Mouse (Mus musculus): Measurements from ENCODE around the gene Atp6v1fnb. TPM values are rescaled to one million over a fixed set of nuclear protein-coding genes. Genes with fewer than 3 reads are reported as not detected.

The Atp6v1fnb gene
- total RNA-seq, 1 experiment, result 1.0 TPM

- Histone ChIP-seq H3K36me3 (ENCODE audit: control insufficient read depth, insufficient read depth, low read length, poor library complexity, severe bottlenecking) (no peaks in the 10 kb centered on the region), H3K9me3 (ENCODE audit: control insufficient read depth, insufficient read depth, low read depth, low read length) (no peaks in the 10 kb centered on the region), H3K4me1 (ENCODE audit: control insufficient read depth in 2 of 2, insufficient read depth in 2 of 2, low read length in 2 of 2, poor library complexity in 1 of 2) (peaks cover 0 to 15% of the 10 kb centered on the region in 2 experiments; a peak in 2 of 4 replicates), H3K27ac (ENCODE audit: insufficient read depth, low read depth, low read length, poor library complexity, severe bottlenecking) (no peak overlapping the region), H3K4me3 (ENCODE audit: insufficient read depth in 1 of 2, low read depth in 1 of 2, low read length in 2 of 2, poor library complexity in 1 of 2, severe bottlenecking in 1 of 2) (no peak overlapping the region), H3K9ac (ENCODE audit: insufficient read depth, low read depth, low read length, poor library complexity, severe bottlenecking) (no peak overlapping the region)
- TF ChIP-seq ZNF384 (IDR thresholded peaks at IDR 0.05; ENCODE audit: low read depth, low read length) (no peak), ZC3H11A (IDR thresholded peaks at IDR 0.05; ENCODE audit: borderline replicate concordance, low read depth, low read length) (no peak), CHD2 (IDR thresholded peaks at IDR 0.05; ENCODE audit: low read depth, low read length) (no peak), HCFC1 (IDR thresholded peaks at IDR 0.05; ENCODE audit: borderline replicate concordance, insufficient read depth, low read length) (no peak), MAFK (IDR thresholded peaks at IDR 0.05; ENCODE audit: insufficient read depth, low read depth, low read length) (no peak)
- in situ Hi-C loops (cut with MboI; ENCODE audit: low sequenced_read_pairs in 2 of 2, unreplicated experiment in 2 of 2), result no loop called here
- DNase-seq (ENCODE audit: low read depth, low spot score), result no peak
These were observed 40.4 kb upstream of the Atp6v1fnb start for GRCm38 (mm10) chr6:29430681-29431420.

- Histone ChIP-seq H3K9me3 (ENCODE audit: control insufficient read depth, insufficient read depth, low read depth, low read length) (no peaks in the 10 kb centered on the region), H3K4me3 (ENCODE audit: insufficient read depth in 1 of 2, low read depth in 1 of 2, low read length in 2 of 2, poor library complexity in 1 of 2, severe bottlenecking in 1 of 2) (no peak overlapping the region), H3K9ac (ENCODE audit: insufficient read depth, low read depth, low read length, poor library complexity, severe bottlenecking) (no peak overlapping the region), H3K27ac (ENCODE audit: insufficient read depth, low read depth, low read length, poor library complexity, severe bottlenecking) (no peak overlapping the region), H3K4me1 (ENCODE audit: control insufficient read depth in 2 of 2, insufficient read depth in 2 of 2, low read length in 2 of 2, poor library complexity in 1 of 2) (peaks cover 0 to 19% of the 10 kb centered on the region in 2 experiments; a peak in 2 of 4 replicates), H3K36me3 (ENCODE audit: control insufficient read depth, insufficient read depth, low read length, poor library complexity, severe bottlenecking) (no peaks in the 10 kb centered on the region)
- no peak for TF ChIP-seq ZNF384 (IDR thresholded peaks at IDR 0.05; ENCODE audit: low read depth, low read length)
- no peak for TF ChIP-seq ZC3H11A (IDR thresholded peaks at IDR 0.05; ENCODE audit: borderline replicate concordance, low read depth, low read length)
- TF ChIP-seq CHD2 (IDR thresholded peaks at IDR 0.05; ENCODE audit: low read depth, low read length), result no peak
- TF ChIP-seq MAFK (IDR thresholded peaks at IDR 0.05; ENCODE audit: insufficient read depth, low read depth, low read length), result no peak
- no peak for TF ChIP-seq HCFC1 (IDR thresholded peaks at IDR 0.05; ENCODE audit: borderline replicate concordance, insufficient read depth, low read length)
- no peak for DNase-seq (ENCODE audit: low read depth, low spot score)
- in situ Hi-C loops (cut with MboI; ENCODE audit: low sequenced_read_pairs in 2 of 2, unreplicated experiment in 2 of 2), result no loop called here
These were observed 39.8 kb upstream of the Atp6v1fnb start for GRCm38 (mm10) chr6:29431473-29431872.

- DNase-seq (ENCODE audit: low read depth, low spot score), result no peak
- no peak for TF ChIP-seq ZC3H11A (IDR thresholded peaks at IDR 0.05; ENCODE audit: borderline replicate concordance, low read depth, low read length)
- no peak for TF ChIP-seq HCFC1 (IDR thresholded peaks at IDR 0.05; ENCODE audit: borderline replicate concordance, insufficient read depth, low read length)
- TF ChIP-seq ZNF384 (IDR thresholded peaks at IDR 0.05; ENCODE audit: low read depth, low read length), result no peak
- no peak for TF ChIP-seq MAFK (IDR thresholded peaks at IDR 0.05; ENCODE audit: insufficient read depth, low read depth, low read length)
- TF ChIP-seq CHD2 (IDR thresholded peaks at IDR 0.05; ENCODE audit: low read depth, low read length), result no peak
- in situ Hi-C loops (cut with MboI; ENCODE audit: low sequenced_read_pairs in 2 of 2, unreplicated experiment in 2 of 2), result no loop called here
- H3K9me3 ChIP-seq (ENCODE audit: control insufficient read depth, insufficient read depth, low read depth, low read length), result no peaks in the 10 kb centered on the region
- H3K27ac ChIP-seq (ENCODE audit: insufficient read depth, low read depth, low read length, poor library complexity, severe bottlenecking), result no peak overlapping the region
- no peak overlapping the region for H3K9ac ChIP-seq (ENCODE audit: insufficient read depth, low read depth, low read length, poor library complexity, severe bottlenecking)
- peaks cover 0 to 23% of the 10 kb centered on the region in 2 experiments; a peak in 2 of 4 replicates for H3K4me1 ChIP-seq (ENCODE audit: control insufficient read depth in 2 of 2, insufficient read depth in 2 of 2, low read length in 2 of 2, poor library complexity in 1 of 2)
- H3K36me3 ChIP-seq (ENCODE audit: control insufficient read depth, insufficient read depth, low read length, poor library complexity, severe bottlenecking), result no peaks in the 10 kb centered on the region
- no peak overlapping the region for H3K4me3 ChIP-seq (ENCODE audit: insufficient read depth in 1 of 2, low read depth in 1 of 2, low read length in 2 of 2, poor library complexity in 1 of 2, severe bottlenecking in 1 of 2)
These were observed 39.1 kb upstream of the Atp6v1fnb start for GRCm38 (mm10) chr6:29432156-29432555.

GRCm38 (mm10) chr6:29432676-29433037 is 38.6 kb upstream of the Atp6v1fnb start:
- Histone ChIP-seq H3K27ac (ENCODE audit: insufficient read depth, low read depth, low read length, poor library complexity, severe bottlenecking) (no peak overlapping the region), H3K36me3 (ENCODE audit: control insufficient read depth, insufficient read depth, low read length, poor library complexity, severe bottlenecking) (no peaks in the 10 kb centered on the region), H3K9ac (ENCODE audit: insufficient read depth, low read depth, low read length, poor library complexity, severe bottlenecking) (no peak overlapping the region), H3K9me3 (ENCODE audit: control insufficient read depth, insufficient read depth, low read depth, low read length) (no peaks in the 10 kb centered on the region), H3K4me1 (ENCODE audit: control insufficient read depth in 2 of 2, insufficient read depth in 2 of 2, low read length in 2 of 2, poor library complexity in 1 of 2) (peaks cover 0 to 23% of the 10 kb centered on the region in 2 experiments; a peak in 2 of 4 replicates), H3K4me3 (ENCODE audit: insufficient read depth in 1 of 2, low read depth in 1 of 2, low read length in 2 of 2, poor library complexity in 1 of 2, severe bottlenecking in 1 of 2) (peak overlapping the region; percentile 33 to 63; a peak in 3 of 4 replicates)
- no peak for TF ChIP-seq MAFK (IDR thresholded peaks at IDR 0.05; ENCODE audit: insufficient read depth, low read depth, low read length)
- no peak for TF ChIP-seq ZNF384 (IDR thresholded peaks at IDR 0.05; ENCODE audit: low read depth, low read length)
- TF ChIP-seq CHD2 (IDR thresholded peaks at IDR 0.05; ENCODE audit: low read depth, low read length), result no peak
- TF ChIP-seq HCFC1 (IDR thresholded peaks at IDR 0.05; ENCODE audit: borderline replicate concordance, insufficient read depth, low read length), result no peak
- TF ChIP-seq ZC3H11A (IDR thresholded peaks at IDR 0.05; ENCODE audit: borderline replicate concordance, low read depth, low read length), result no peak
- in situ Hi-C loops (cut with MboI; ENCODE audit: low sequenced_read_pairs in 2 of 2, unreplicated experiment in 2 of 2), result no loop called here
- no peak for DNase-seq (ENCODE audit: low read depth, low spot score)

Data from ES-E14 (cell line).